Mouse (Mus musculus) megakaryocyte, embryonic 14.5 days (primary cell): ENCODE results near the gene Dpp6.

Experiments
- FLI1 ChIP-seq: IDR thresholded peaks from 2 replicates; pipeline ENCODE4 v1.6.1; 2012; ENCODE audit warnings: low read length, inconsistent platforms, mixed read lengths
- GATA1 ChIP-seq: IDR thresholded peaks from 3 replicates; pipeline ENCODE4 v1.6.1; 2012; ENCODE audit warnings: mixed read lengths, low read length, inconsistent platforms, borderline replicate concordance

DNA sequence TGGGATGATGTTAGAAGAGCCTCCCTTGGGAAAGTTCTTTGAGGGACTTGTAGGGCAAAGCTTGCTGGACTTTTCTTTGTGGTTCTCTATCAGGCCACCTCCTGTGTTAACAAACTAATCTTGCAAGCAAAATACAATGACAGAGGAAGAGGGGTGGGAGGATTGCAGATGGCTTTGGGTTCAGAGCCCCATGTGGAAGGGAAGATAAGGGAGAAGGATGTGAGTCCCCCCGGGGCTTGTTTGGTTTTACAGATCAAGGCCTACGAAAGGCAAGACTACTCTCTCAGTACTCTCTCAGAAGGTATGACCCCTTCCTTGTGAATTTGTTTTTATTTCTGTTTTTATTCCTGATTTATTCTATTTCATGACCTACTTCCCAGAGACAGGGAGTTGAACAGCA lies 431.7 kb downstream of the Dpp6 start:
- TF ChIP-seq GATA1 (no peak), FLI1 (no peak)
